Mouse (Mus musculus): ENCODE measurements around the gene Jph4. TPM values are rescaled to one million over a fixed set of nuclear protein-coding genes. Genes with fewer than 3 reads are reported as not detected.

Gene Jph4
- total RNA-seq, 2 experiments from 2014 or later = 300 to 347 TPM

- intact Hi-C loops (cut with DNase I) = no loop called here
- DNase-seq (ENCODE audit: extremely low spot score in 1 of 2, low spot score in 2 of 2) = peak; percentile 60 to 74
- no peak for TF ChIP-seq CTCF (IDR thresholded peaks at IDR 0.05)
- no peak overlapping the region for H3K4me3 ChIP-seq
- peak overlapping the region; percentile 52 for H3K27ac ChIP-seq
These were observed 40.5 kb downstream of the Jph4 start for GRCm38 (mm10) chr14:55076224-55076623.

GRCm38 (mm10) chr14:55074416-55074815 lies 42.3 kb downstream of the Jph4 start:
- intact Hi-C loops (cut with DNase I) = no loop called here
- DNase-seq (ENCODE audit: extremely low spot score in 1 of 2, low spot score in 2 of 2) = no peak
- Histone ChIP-seq H3K4me3 (no peak overlapping the region), H3K27ac (no peak overlapping the region; the same call in 1 of the 2 replicates)
- no peak for TF ChIP-seq CTCF (IDR thresholded peaks at IDR 0.05)

- TF ChIP-seq CTCF (IDR thresholded peaks at IDR 0.05) = no peak
- Histone ChIP-seq H3K4me3 (0 out of 2 replicates have a peak overlapping the region, but pooled peaks have one; percentile 2), H3K27ac (peak overlapping the region; percentile 71)
- DNase-seq (ENCODE audit: extremely low spot score in 1 of 2, low spot score in 2 of 2) = peak in 1 of 2 experiments; percentile 50
- intact Hi-C loops (cut with DNase I) = no loop called here
These were observed 45.0 kb downstream of the Jph4 start for GRCm38 (mm10) chr14:55071756-55072155.

- peak; percentile 28 to 56 for DNase-seq (ENCODE audit: extremely low spot score in 1 of 2, low spot score in 2 of 2)
These were observed 50.7 kb downstream of the Jph4 start for GRCm38 (mm10) chr14:55066042-55066441.

GRCm38 (mm10) chr14:55065391-55065790 lies 51.3 kb downstream of the Jph4 start:
- DNase-seq (ENCODE audit: extremely low spot score in 1 of 2, low spot score in 2 of 2) = no peak
- TF ChIP-seq CTCF (IDR thresholded peaks at IDR 0.05) = no peak
- intact Hi-C loops (cut with DNase I) = no loop called here
- Histone ChIP-seq H3K27ac (peak overlapping the region; percentile 51; the same call in 1 of the 2 replicates), H3K4me3 (no peak overlapping the region)

More at GRCm38 (mm10) chr14:55066042-55066441, 50.7 kb downstream of the Jph4 start:
- Histone ChIP-seq H3K27ac (0 out of 2 replicates have a peak overlapping the region, but pooled peaks have one; percentile 55), H3K4me3 (no peak overlapping the region)
- intact Hi-C loops (cut with DNase I) = no loop called here
- TF ChIP-seq CTCF (IDR thresholded peaks at IDR 0.05) = no peak

- no peak for TF ChIP-seq CTCF (IDR thresholded peaks at IDR 0.05)
- intact Hi-C loops (cut with DNase I) = loop anchor here (5.0 kb wide), 1 partner anchor 37 kb away; no protein-coding TSS in a partner anchor
- H3K27ac ChIP-seq = peak overlapping the region; percentile 15; the same call in 1 of the 2 replicates
- peak in 1 of 2 experiments; percentile 31 for DNase-seq (ENCODE audit: extremely low spot score in 1 of 2, low spot score in 2 of 2)
- no peak overlapping the region for H3K4me3 ChIP-seq
These were observed 52.0 kb downstream of the Jph4 start for GRCm38 (mm10) chr14:55064481-55065370.

- Histone ChIP-seq H3K4me3 (no peak overlapping the region), H3K27ac (peak overlapping the region; percentile 59; the same call in 1 of the 2 replicates)
- intact Hi-C loops (cut with DNase I) = loop anchor here (5.0 kb wide), 1 partner anchor 36 kb away; no protein-coding TSS in a partner anchor
- DNase-seq (ENCODE audit: extremely low spot score in 1 of 2, low spot score in 2 of 2) = no peak
- TF ChIP-seq CTCF (IDR thresholded peaks at IDR 0.05) = no peak
These were observed 53.0 kb downstream of the Jph4 start for GRCm38 (mm10) chr14:55063581-55064381.

- no peak overlapping the region for H3K4me3 ChIP-seq
These were observed 53.6 kb downstream of the Jph4 start for GRCm38 (mm10) chr14:55063117-55063516.

GRCm38 (mm10) chr14:55062626-55063025 lies 54.1 kb downstream of the Jph4 start:
- Histone ChIP-seq H3K4me3 (no peak overlapping the region), H3K27ac (peak overlapping the region; percentile 74)
- no peak for TF ChIP-seq CTCF (IDR thresholded peaks at IDR 0.05)
- peak; percentile 70 to 73 for DNase-seq (ENCODE audit: extremely low spot score in 1 of 2, low spot score in 2 of 2)
- intact Hi-C loops (cut with DNase I) = loop anchor here (5.0 kb wide), 1 partner anchor 35 kb away; no protein-coding TSS in a partner anchor

More at GRCm38 (mm10) chr14:55063117-55063516, 53.6 kb downstream of the Jph4 start:
- no peak; the same call in 1 of the 2 replicates for TF ChIP-seq CTCF (IDR thresholded peaks at IDR 0.05)
- intact Hi-C loops (cut with DNase I) = loop anchor here (5.0 kb wide), 1 partner anchor 36 kb away; no protein-coding TSS in a partner anchor
- no peak for DNase-seq (ENCODE audit: extremely low spot score in 1 of 2, low spot score in 2 of 2)
- H3K27ac ChIP-seq = peak overlapping the region; percentile 74

GRCm38 (mm10) chr14:55061845-55062244 lies 54.9 kb downstream of the Jph4 start:
- Histone ChIP-seq H3K27ac (0 out of 2 replicates have a peak overlapping the region, but pooled peaks have one; percentile 74), H3K4me3 (no peak overlapping the region)
- DNase-seq (ENCODE audit: extremely low spot score in 1 of 2, low spot score in 2 of 2) = no peak
- no peak for TF ChIP-seq CTCF (IDR thresholded peaks at IDR 0.05)
- intact Hi-C loops (cut with DNase I) = loop anchor here (5.0 kb wide), 1 partner anchor 35 kb away; no protein-coding TSS in a partner anchor

- no peak overlapping the region for H3K4me3 ChIP-seq
- no peak for DNase-seq (ENCODE audit: extremely low spot score in 1 of 2, low spot score in 2 of 2)
- H3K27ac ChIP-seq = peak overlapping the region; percentile 24
- intact Hi-C loops (cut with DNase I) = loop anchor here (5.0 kb wide), 1 partner anchor 33 kb away; no protein-coding TSS in a partner anchor
- TF ChIP-seq CTCF (IDR thresholded peaks at IDR 0.05) = no peak
These were observed 56.8 kb downstream of the Jph4 start for GRCm38 (mm10) chr14:55059931-55060330.
